Mouse (Mus musculus): ENCODE data around the gene Mta1. TPM values are rescaled to one million over a fixed set of nuclear protein-coding genes. Genes with fewer than 3 reads are reported as not detected.

Gene Mta1
- polyA plus RNA-seq, 1 experiment from 2014 or later, result 16.3 TPM

DNA sequence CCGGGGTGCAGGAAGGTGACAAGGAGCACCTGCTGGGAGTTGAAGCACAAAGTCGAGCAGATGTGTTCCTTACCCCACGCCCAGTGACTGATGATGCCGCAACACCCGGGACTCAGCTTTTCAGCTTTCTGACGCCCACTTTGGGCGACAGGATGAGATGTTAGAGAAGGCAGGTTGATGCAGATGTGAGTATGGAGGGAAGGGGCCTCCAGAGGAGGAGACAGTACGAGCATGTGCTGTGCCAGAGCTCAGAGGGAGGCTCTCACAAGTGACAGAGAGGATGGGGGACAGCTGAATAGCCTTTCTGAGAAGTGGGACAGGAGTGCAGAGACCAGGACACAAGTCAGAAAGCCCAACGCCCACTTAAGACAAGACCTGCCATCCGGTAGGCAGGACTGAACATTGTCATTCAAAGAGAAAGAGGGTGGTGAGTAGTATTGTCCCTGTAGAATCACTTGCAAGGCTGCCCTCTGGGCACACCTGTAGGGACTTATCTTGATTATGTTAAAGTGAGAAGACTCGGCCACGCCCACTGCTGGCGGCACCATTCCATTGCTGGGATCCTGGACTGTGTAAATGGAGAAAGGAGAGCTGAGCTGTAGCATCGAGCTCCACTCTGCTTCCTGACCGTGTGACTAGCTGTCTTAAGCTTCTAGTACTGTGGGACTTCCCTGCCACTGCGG, 16.9 kb downstream of the Mta1 start:
- ATAC-seq (replicated peaks; ENCODE audit: low FRiP score), result no peak

DNA sequence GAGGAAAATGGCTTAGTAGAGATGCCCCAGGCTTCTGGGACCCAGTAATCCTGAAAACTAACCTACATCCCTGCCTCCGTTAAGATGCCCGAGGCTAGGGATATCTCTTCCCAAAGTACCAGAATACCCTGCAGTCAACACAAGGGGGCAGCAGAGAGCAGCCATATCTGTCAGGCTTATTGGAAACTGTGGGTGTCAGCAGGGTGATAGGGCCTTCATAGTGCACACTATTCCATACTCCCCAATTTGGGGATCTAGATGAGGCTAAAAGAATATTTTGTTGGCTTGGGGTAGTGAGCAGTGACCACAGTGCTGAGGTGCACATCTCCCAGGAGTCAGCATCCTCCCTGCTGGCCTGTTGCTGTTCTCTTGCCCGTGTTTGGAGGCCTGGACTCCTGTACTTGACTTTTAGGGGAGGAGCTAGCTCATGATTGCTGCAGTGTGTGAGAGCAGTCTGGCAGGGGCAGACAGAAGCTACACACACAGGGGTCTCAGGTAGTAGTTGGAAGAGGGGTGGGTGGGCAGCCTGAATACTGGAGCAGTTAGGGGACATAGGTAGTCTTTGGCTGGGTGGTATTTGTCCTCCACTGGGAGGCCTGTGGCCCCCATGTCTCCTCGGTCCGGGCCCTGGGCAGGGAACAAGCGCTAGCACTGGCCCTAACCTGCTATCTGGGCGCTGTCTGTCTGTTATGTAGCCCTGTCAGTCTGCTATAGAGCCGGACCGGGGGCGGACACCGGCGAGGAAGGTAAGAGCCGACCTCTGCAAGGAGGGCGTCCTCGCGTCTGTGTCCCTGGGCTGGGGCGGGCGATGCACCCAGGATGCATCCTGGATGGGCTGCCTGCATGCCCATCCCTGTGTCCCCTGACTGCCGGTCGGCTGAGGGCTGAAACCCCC, 21.7 kb downstream of the Mta1 start:
- peaks cover 94% of the 10 kb centered on the region for H3K36me3 ChIP-seq
- no peak overlapping the region for H3K4me2 ChIP-seq
- no peak overlapping the region for H3K27ac ChIP-seq
- no peaks in the 10 kb centered on the region for H3K9me3 ChIP-seq (replicated peaks)
- peak; percentile 40 for ATAC-seq (replicated peaks; ENCODE audit: low FRiP score)
- H3K9ac ChIP-seq, result no peak overlapping the region
- H3K4me3 ChIP-seq (replicated peaks), result no peak overlapping the region
- no peaks in the 10 kb centered on the region for H3K27me3 ChIP-seq
- WGBS, result 86% methylated on average over 20 of the region's 20 CpGs
- H3K4me1 ChIP-seq, result no peaks in the 10 kb centered on the region

More for the DNA sequence above, 16.9 kb downstream of the Mta1 start:
- Histone ChIP-seq H3K36me3 (peaks cover 75% of the 10 kb centered on the region), H3K4me3 (replicated peaks) (no peak overlapping the region), H3K4me2 (no peak overlapping the region), H3K9me3 (replicated peaks) (no peaks in the 10 kb centered on the region), H3K9ac (no peak overlapping the region), H3K4me1 (no peaks in the 10 kb centered on the region), H3K27me3 (no peaks in the 10 kb centered on the region), H3K27ac (no peak overlapping the region)
- 84% methylated on average over 16 of the region's 16 CpGs for WGBS

DNA sequence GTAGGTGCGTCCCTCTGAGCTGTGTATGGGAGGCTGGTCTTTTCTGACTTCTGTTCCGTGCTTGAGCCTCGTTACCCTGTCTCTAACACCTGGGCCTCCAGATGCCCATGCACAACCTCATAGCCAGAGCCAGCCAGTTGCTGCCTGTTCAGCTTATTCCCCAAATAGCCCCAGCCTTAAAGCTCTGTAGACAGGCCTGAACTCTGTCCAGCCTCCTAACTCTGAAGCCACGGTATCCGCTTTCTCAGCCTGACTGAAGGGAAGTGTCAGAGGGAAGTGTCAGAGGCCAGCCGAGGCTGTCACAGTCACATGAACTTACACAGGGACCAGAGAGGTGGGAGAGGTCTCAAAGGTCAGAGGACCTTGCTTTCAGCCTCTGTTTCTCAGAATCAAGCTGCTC, 26.6 kb downstream of the Mta1 start:
- Histone ChIP-seq H3K9ac (no peak overlapping the region), H3K4me2 (no peak overlapping the region), H3K27me3 (no peaks in the 10 kb centered on the region), H3K36me3 (peaks cover 100% of the 10 kb centered on the region), H3K27ac (no peak overlapping the region), H3K9me3 (replicated peaks) (no peaks in the 10 kb centered on the region), H3K4me1 (no peaks in the 10 kb centered on the region), H3K4me3 (replicated peaks) (no peak overlapping the region)
- ATAC-seq (replicated peaks; ENCODE audit: low FRiP score), result no peak
- WGBS, result 83% methylated on average over 6 of the region's 6 CpGs

DNA sequence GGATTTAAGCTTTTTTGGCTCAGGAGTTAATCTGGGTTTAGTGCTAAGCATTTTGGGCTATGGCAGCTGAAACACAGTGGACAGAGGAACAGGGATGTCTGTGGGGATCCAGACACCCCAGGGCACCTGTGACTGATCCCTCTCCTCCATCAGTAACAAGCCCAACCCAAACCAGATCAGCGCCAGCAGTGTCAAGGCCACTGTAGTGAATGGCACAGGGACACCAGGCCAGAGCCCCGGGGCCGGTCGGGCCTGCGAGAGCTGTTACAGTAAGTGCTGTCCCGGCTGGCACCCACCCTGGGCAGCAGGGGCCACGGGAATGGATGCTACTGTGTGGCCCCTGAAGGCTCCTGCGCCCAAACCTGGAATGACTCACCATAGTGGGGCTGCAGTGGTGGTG, 32.7 kb downstream of the Mta1 start:
- Histone ChIP-seq H3K4me1 (no peaks in the 10 kb centered on the region), H3K36me3 (peaks cover 100% of the 10 kb centered on the region), H3K27ac (no peak overlapping the region), H3K9ac (no peak overlapping the region), H3K4me2 (no peak overlapping the region), H3K4me3 (replicated peaks) (no peak overlapping the region), H3K27me3 (no peaks in the 10 kb centered on the region), H3K9me3 (replicated peaks) (no peaks in the 10 kb centered on the region)
- ATAC-seq (replicated peaks; ENCODE audit: low FRiP score), result no peak
- WGBS, result 99% methylated on average over 8 of the region's 8 CpGs

DNA sequence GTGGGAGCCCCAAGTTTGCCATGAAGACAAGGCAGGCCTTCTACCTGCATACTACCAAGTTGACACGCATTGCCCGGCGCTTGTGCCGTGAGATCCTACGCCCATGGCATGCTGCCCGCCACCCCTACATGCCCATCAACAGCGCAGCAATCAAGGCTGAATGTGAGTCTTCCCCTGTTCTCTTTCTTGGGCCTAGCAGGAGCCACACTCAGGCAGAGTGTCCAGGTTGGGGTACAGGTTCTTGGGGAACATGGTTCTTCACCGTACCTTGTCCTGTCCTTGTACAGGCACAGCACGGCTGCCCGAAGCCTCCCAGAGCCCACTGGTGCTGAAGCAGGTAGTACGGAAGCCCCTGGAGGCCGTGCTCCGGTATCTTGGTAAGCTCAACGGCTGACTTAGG, 33.5 kb downstream of the Mta1 start:
- WGBS, result 95% methylated on average over 14 of the region's 14 CpGs

DNA sequence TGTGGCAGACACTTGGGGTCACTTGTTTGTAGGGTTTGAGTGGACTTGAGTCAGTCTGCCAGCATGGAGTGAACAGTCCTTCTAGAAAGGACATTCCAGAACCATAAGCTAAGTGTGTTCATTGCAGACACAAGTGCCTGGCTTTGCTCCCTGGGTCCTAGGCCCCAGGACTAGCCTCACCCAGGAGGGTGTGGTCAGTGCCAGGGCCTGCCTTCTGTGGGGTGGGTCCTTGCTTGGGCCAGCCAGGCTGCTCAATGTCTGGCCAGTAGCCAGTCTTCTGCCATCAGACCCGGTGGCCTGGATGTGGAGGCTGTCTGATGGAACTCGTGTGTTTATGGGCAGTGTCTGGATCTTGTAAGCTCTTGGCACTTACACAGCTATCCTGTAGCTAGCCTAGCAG, 34.5 kb downstream of the Mta1 start:
- Histone ChIP-seq H3K4me1 (no peaks in the 10 kb centered on the region), H3K27ac (no peak overlapping the region), H3K4me3 (replicated peaks) (no peak overlapping the region), H3K9me3 (replicated peaks) (no peaks in the 10 kb centered on the region), H3K4me2 (no peak overlapping the region), H3K9ac (no peak overlapping the region), H3K36me3 (peaks cover 100% of the 10 kb centered on the region), H3K27me3 (no peaks in the 10 kb centered on the region)
- WGBS, result 52% methylated on average over 2 of the region's 2 CpGs
- no peak for ATAC-seq (replicated peaks; ENCODE audit: low FRiP score)

More for the DNA sequence above, 33.5 kb downstream of the Mta1 start:
- H3K27me3 ChIP-seq, result no peaks in the 10 kb centered on the region
- H3K9ac ChIP-seq, result no peak overlapping the region
- H3K27ac ChIP-seq, result no peak overlapping the region
- H3K4me1 ChIP-seq, result no peaks in the 10 kb centered on the region
- ATAC-seq (replicated peaks; ENCODE audit: low FRiP score), result no peak
- H3K9me3 ChIP-seq (replicated peaks), result no peaks in the 10 kb centered on the region
- H3K4me3 ChIP-seq (replicated peaks), result no peak overlapping the region
- H3K36me3 ChIP-seq, result peaks cover 100% of the 10 kb centered on the region
- no peak overlapping the region for H3K4me2 ChIP-seq

DNA sequence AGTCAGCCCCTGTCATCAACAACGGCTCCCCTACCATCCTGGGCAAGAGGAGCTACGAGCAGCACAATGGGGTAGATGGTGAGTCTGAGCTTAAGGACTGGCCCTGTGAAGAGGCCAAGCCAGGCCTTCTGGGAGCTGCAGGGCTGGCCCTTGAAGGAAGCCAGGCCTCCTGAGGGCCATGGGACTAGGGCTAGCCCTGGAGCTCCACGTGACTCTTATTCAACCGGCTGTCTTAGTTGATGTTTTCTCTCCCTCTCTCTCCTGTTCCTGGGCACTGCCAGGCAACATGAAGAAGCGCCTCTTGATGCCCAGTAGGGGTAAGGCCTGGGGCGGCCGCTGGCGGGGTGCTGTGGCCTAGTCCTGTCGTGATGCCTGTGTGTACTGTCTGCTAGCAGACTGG, 35.2 kb downstream of the Mta1 start:
- H3K9ac ChIP-seq, result no peak overlapping the region
- 0 out of 2 replicates have a peak, but pooled peaks cover 2% of the 10 kb centered on the region for H3K4me1 ChIP-seq
- no peak overlapping the region for H3K4me3 ChIP-seq (replicated peaks)
- peaks cover 100% of the 10 kb centered on the region for H3K36me3 ChIP-seq
- H3K27me3 ChIP-seq, result no peaks in the 10 kb centered on the region
- no peaks in the 10 kb centered on the region for H3K9me3 ChIP-seq (replicated peaks)
- H3K4me2 ChIP-seq, result no peak overlapping the region
- WGBS, result 91% methylated on average over 9 of the region's 9 CpGs
- H3K27ac ChIP-seq, result no peak overlapping the region
- no peak for ATAC-seq (replicated peaks; ENCODE audit: low FRiP score)

DNA sequence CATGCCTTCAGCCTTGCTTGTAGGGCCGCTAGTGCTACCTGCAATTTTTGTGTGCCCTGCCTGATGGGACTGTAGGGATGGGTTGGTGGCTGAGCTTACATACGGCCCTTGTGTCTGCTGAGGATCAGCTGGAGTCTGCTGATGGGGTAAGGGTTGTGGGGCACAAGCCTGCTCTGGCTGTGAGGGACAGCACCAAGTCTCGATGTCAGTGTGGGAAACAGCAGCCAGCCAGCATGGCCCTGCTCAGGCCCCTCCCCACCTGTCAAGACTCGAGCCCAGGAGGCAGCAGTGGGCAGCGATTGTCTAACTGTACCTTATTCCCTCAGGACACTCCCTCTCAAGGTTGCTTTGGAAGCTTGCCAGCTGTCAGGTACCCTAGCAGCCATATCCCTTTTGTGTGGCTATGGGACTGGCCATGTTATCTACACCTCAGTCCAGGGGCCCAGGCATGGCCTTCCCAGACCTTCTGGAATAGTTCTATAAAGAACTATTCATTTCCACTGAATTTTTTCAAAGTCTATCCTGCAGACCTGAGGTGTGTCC, 35.9 kb downstream of the Mta1 start:
- Histone ChIP-seq H3K9me3 (replicated peaks) (no peaks in the 10 kb centered on the region), H3K4me1 (peaks cover 8% of the 10 kb centered on the region), H3K4me2 (no peak overlapping the region), H3K36me3 (peaks cover 97% of the 10 kb centered on the region), H3K27me3 (no peaks in the 10 kb centered on the region), H3K9ac (no peak overlapping the region), H3K4me3 (replicated peaks) (no peak overlapping the region), H3K27ac (no peak overlapping the region)
- ATAC-seq (replicated peaks; ENCODE audit: low FRiP score), result no peak
- 76% methylated on average over 5 of the region's 5 CpGs for WGBS

DNA sequence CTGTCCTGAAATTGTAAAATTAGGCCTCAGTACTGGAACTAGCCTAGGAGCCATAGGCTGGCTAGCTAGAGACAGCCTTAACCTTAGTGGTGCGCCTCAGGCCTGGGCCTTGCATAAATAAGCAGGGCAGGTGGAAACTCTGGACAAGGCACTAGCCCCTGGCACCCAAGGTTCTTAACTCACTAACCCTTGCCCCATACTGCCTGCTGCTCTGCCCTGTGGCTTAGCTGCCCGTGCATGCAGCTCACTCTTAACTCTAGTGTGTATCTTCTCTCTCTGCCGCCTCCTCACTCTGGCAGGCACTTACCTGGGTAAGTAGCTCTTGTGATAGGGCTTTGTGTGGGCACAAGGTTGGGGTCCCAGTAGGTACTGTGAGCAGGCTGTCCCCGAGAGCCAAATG, 36.4 kb downstream of the Mta1 start:
- ATAC-seq (replicated peaks; ENCODE audit: low FRiP score), result no peak
- Histone ChIP-seq H3K36me3 (peaks cover 91% of the 10 kb centered on the region), H3K27me3 (no peaks in the 10 kb centered on the region), H3K9me3 (replicated peaks) (no peaks in the 10 kb centered on the region), H3K4me2 (no peak overlapping the region), H3K4me1 (peaks cover 14% of the 10 kb centered on the region), H3K9ac (no peak overlapping the region), H3K27ac (no peak overlapping the region), H3K4me3 (replicated peaks) (no peak overlapping the region)
- 93% methylated on average over 4 of the region's 4 CpGs for WGBS

DNA sequence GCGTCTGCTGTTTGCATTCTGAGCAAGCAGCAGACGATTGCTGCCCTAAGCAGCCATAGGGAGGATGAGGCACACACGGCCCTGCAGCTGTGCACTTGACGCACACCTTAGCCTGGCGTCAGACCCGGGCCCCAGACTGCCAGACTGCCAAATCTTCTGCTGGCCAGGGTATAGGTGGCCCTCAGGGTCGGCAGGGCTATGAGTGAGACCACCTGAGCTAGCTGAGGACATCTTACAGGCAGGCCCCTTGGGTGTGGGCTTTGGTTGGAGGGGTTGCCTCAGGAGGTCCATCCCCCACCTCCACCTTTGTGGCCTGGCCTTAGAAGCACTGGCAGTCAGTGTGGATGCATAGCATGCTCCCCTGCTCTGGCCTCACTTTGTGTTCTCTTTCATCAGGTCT, 37.3 kb downstream of the Mta1 start:
- no peak overlapping the region for H3K9ac ChIP-seq
- H3K27me3 ChIP-seq, result no peaks in the 10 kb centered on the region
- ATAC-seq (replicated peaks; ENCODE audit: low FRiP score), result no peak
- H3K36me3 ChIP-seq, result peaks cover 82% of the 10 kb centered on the region
- H3K4me1 ChIP-seq, result peaks cover 23% of the 10 kb centered on the region
- H3K4me2 ChIP-seq, result no peak overlapping the region
- no peak overlapping the region for H3K4me3 ChIP-seq (replicated peaks)
- 93% methylated on average over 7 of the region's 7 CpGs for WGBS
- H3K9me3 ChIP-seq (replicated peaks), result no peaks in the 10 kb centered on the region
- no peak overlapping the region for H3K27ac ChIP-seq

DNA sequence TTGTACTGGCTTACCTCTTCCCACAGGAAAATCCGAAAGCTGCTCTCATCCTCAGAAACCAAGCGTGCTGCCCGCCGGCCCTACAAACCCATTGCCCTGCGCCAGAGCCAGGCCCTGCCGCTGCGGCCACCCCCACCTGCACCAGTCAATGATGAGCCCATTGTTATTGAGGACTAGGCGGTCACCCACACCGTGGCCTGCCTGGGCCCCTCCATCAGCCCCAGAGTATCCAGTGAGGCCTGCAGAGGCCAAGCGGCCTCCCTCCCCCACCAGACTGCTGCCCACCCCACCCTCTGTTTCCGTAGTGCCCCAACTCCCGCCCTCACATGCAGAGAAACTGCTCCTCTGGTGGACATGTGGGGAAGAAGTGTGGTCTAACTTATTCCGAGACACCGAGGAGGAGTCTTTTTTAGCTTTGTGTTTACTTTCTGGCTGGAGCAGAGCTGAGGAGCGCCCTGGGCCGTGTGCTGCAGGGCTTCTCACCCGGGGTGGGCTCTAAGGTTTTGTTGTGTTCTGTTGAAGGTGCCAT, 38.5 kb downstream of the Mta1 start:
- Histone ChIP-seq H3K4me3 (replicated peaks) (no peak overlapping the region), H3K9me3 (replicated peaks) (no peaks in the 10 kb centered on the region), H3K4me2 (no peak overlapping the region), H3K36me3 (peaks cover 71% of the 10 kb centered on the region), H3K4me1 (peaks cover 35% of the 10 kb centered on the region), H3K27me3 (no peaks in the 10 kb centered on the region), H3K9ac (no peak overlapping the region), H3K27ac (no peak overlapping the region)
- no peak for ATAC-seq (replicated peaks; ENCODE audit: low FRiP score)
- 87% methylated on average over 17 of the region's 17 CpGs for WGBS
